Mouse (Mus musculus) stomach, postnatal 0 days (tissue): ENCODE data around the gene Clic4. TPM values are rescaled to one million over a fixed set of nuclear protein-coding genes. Genes with fewer than 3 reads are reported as not detected.
A peak's percentile ranks its signal among the peaks of the same experiment; 100 is the strongest.

Experiments
- ATAC-seq: fragments of 200-750 bp; cut with Nextera tagmentation; 2 replicates; pipeline ENCODE4 v1.8.0; 2017; ENCODE audit not compliant: low FRiP score, low TSS enrichment
- DNase-seq: peaks from one replicate; pipeline ENCODE4 v3.0.0-alpha.2; 2016; ENCODE audit warnings: low spot score
- H3K27ac ChIP-seq: fragments of 300-500 bp; sonication (generic); replicated peaks from 2 replicates; pipeline ENCODE4 v1.5.1; 2014; ENCODE audit warnings: mild to moderate bottlenecking, control low read depth
- H3K27me3 ChIP-seq: fragments of 300-500 bp; sonication (generic); 2 replicates; pipeline ENCODE4 v1.6.1; 2014; ENCODE audit warnings: low read length; ENCODE audit not compliant: control insufficient read depth, insufficient read depth
- H3K36me3 ChIP-seq: fragments of 300-500 bp; sonication (generic); 2 replicates; pipeline ENCODE4 v1.6.1; 2014; ENCODE audit warnings: low read length, mixed read lengths; ENCODE audit not compliant: control insufficient read depth, insufficient read depth
- H3K4me1 ChIP-seq: fragments of 300-500 bp; sonication (generic); replicated peaks from 2 replicates; pipeline ENCODE4 v1.6.1; 2014; ENCODE audit warnings: antibody characterized with exemption; ENCODE audit not compliant: control insufficient read depth, insufficient read depth
- H3K4me2 ChIP-seq: fragments of 300-500 bp; sonication (generic); replicated peaks from 2 replicates; pipeline ENCODE4 v1.6.1; 2014; ENCODE audit warnings: low read depth, mild to moderate bottlenecking, control low read depth, moderate library complexity
- H3K4me3 ChIP-seq: fragments of 300-500 bp; sonication (generic); 2 replicates; pipeline ENCODE4 v1.5.1; 2014; ENCODE audit warnings: low read depth, low read length, control low read depth
- H3K9ac ChIP-seq: fragments of 300-500 bp; sonication (generic); 2 replicates; pipeline ENCODE4 v1.6.1; 2014; ENCODE audit warnings: mild to moderate bottlenecking, low read length, control low read depth, mixed read lengths
- H3K9me3 ChIP-seq: fragments of 300-500 bp; sonication (generic); 2 replicates; pipeline ENCODE4 v1.6.1; 2016; ENCODE audit warnings: low read length; ENCODE audit not compliant: control insufficient read depth
- CTCF ChIP-seq: IDR thresholded peaks from 2 replicates; pipeline ENCODE4 v1.5.1; 2016; ENCODE audit warnings: antibody characterized with exemption, low read depth, mild to moderate bottlenecking, moderate library complexity
- EP300 ChIP-seq: optimal IDR thresholded peaks from 2 replicates; pipeline ENCODE3; 2016; ENCODE audit warnings: antibody characterized with exemption
- WGBS: fragments of 180-500 bp; shearing (Covaris S2); extraction: QIAGEN DNeasy Blood & Tissue Kit; methylation state at CpG from one replicate; pipeline ENCODE4 v1.1.7; 2014; 5-methylcytosine and 5-hydroxymethylcytosine counted together
- polyA plus RNA-seq: library from polyadenylated mRNA; unstranded; fragments of >200 nt; fragmentation: Nextera tagmentation; extraction: Ambion mirVana; gene quantifications from 2 replicates; pipeline ENCODE4 v1.2.1, GENCODE M21; 2015

Clic4 gene
- polyA plus RNA-seq, result 69.2 and 73.6 TPM in 2 replicates

DNA sequence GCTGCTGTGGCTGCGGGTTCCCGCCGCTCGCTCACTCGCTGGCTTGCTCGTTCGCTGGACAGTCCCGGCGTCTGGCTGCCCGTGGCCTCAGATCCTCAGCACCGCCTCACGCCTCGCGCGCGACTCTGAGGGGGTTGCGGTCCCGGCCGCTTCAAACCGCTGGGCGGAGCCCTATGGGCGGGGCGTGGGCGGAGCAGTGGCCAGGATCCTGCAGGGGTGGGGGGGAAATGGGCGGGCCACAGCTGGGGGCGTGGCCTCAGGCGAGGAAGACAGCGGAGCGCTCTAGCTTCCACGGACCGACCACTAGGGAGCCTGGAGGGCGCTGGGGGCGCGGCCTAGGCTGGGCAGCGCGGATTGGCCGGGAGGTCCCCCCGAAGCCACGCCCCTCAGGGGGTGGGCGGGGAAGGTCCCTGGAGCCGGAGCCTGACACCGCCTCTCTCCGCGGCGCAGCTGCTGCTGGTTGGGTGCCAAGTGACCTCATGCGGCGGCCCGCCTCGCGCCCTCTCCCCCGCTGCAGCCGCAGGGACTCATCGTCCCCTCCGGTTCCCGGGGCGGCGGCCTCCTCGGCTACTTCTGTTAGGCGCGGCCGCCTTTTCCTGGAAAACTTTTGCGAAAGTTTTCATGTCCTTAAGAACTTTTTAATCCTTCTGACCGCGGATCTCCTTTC, at the start of gene Clic4:
TSS of gene Clic4 (minus strand) at position 175 of the 667 bp plus-strand sequence.
- H3K9ac ChIP-seq, result peak within 1 kb of the TSS; percentile 93
- peak; percentile 69 for TF ChIP-seq EP300
- peak; percentile 62 for TF ChIP-seq CTCF
- WGBS, result under 1% methylated on average over 58 of the region's 64 CpGs
- H3K27ac ChIP-seq, result peak within 1 kb of the TSS; percentile 99
- 0 out of 2 replicates have a peak, but pooled peaks cover 2% of the 10 kb centered on the region for H3K4me1 ChIP-seq
- peak; percentile 100 for DNase-seq
- ATAC-seq, result peak; percentile 98
- peak within 1 kb of the TSS; percentile 93 for H3K4me3 ChIP-seq
- no peaks in the 10 kb centered on the region for H3K9me3 ChIP-seq
- H3K27me3 ChIP-seq, result no peaks in the 10 kb centered on the region
- no peaks in the 10 kb centered on the region for H3K36me3 ChIP-seq
- H3K4me2 ChIP-seq, result peak within 1 kb of the TSS; percentile 68

GRCm38 (mm10) chr4:135317966-135318365, 45.4 kb upstream of the Clic4 start:
- Histone ChIP-seq H3K9me3 (no peaks in the 10 kb centered on the region), H3K27ac (no peak overlapping the region), H3K9ac (no peak overlapping the region), H3K4me1 (no peaks in the 10 kb centered on the region; the same call in 1 of the 2 replicates), H3K4me3 (no peak overlapping the region), H3K4me2 (no peak overlapping the region), H3K27me3 (no peaks in the 10 kb centered on the region), H3K36me3 (peaks cover 17% of the 10 kb centered on the region)
- ATAC-seq, result peak; percentile 77
- DNase-seq, result peak; percentile 86
- WGBS, result 11% methylated on average over 2 of the region's 2 CpGs
- TF ChIP-seq CTCF (peak; percentile 97), EP300 (no peak)

GRCm38 (mm10) chr4:135317539-135317938, 44.9 kb upstream of the Clic4 start:
- ATAC-seq, result no peak
- H3K36me3 ChIP-seq, result peaks cover 15% of the 10 kb centered on the region
- no peak overlapping the region for H3K4me3 ChIP-seq
- no peaks in the 10 kb centered on the region for H3K9me3 ChIP-seq
- H3K4me2 ChIP-seq, result no peak overlapping the region
- H3K4me1 ChIP-seq, result no peaks in the 10 kb centered on the region; the same call in 1 of the 2 replicates
- WGBS, result 76% methylated on average over 4 of the region's 4 CpGs
- TF ChIP-seq EP300, result no peak
- TF ChIP-seq CTCF, result no peak
- no peak overlapping the region for H3K27ac ChIP-seq
- no peak overlapping the region for H3K9ac ChIP-seq
- no peak for DNase-seq
- H3K27me3 ChIP-seq, result no peaks in the 10 kb centered on the region

GRCm38 (mm10) chr4:135315287-135315686, 42.7 kb upstream of the Clic4 start:
- DNase-seq, result no peak
- H3K27me3 ChIP-seq, result no peaks in the 10 kb centered on the region
- no peak overlapping the region for H3K27ac ChIP-seq
- no peak overlapping the region for H3K9ac ChIP-seq
- no peaks in the 10 kb centered on the region; the same call in 1 of the 2 replicates for H3K4me1 ChIP-seq
- no peaks in the 10 kb centered on the region for H3K9me3 ChIP-seq
- no peak overlapping the region for H3K4me3 ChIP-seq
- no peak overlapping the region for H3K4me2 ChIP-seq
- ATAC-seq, result no peak
- WGBS, result 90% methylated on average over 9 of the region's 9 CpGs
- TF ChIP-seq EP300, result no peak
- TF ChIP-seq CTCF, result no peak
- peaks cover 2% of the 10 kb centered on the region; the same call in 1 of the 2 replicates for H3K36me3 ChIP-seq

GRCm38 (mm10) chr4:135314419-135314832, 41.8 kb upstream of the Clic4 start:
- ATAC-seq, result no peak
- WGBS, result 80% methylated on average over 11 of the region's 11 CpGs

GRCm38 (mm10) chr4:135313761-135314241, 41.2 kb upstream of the Clic4 start:
- no peak for DNase-seq
- no peaks in the 10 kb centered on the region; the same call in 1 of the 2 replicates for H3K36me3 ChIP-seq
- no peaks in the 10 kb centered on the region for H3K27me3 ChIP-seq
- H3K4me3 ChIP-seq, result no peak overlapping the region
- no peaks in the 10 kb centered on the region; the same call in 1 of the 2 replicates for H3K4me1 ChIP-seq
- H3K27ac ChIP-seq, result 0 out of 2 replicates have a peak overlapping the region, but pooled peaks have one; percentile 8
- peak; percentile 22 for ATAC-seq
- peak overlapping the region; percentile 23 for H3K4me2 ChIP-seq
- no peak overlapping the region for H3K9ac ChIP-seq
- no peaks in the 10 kb centered on the region for H3K9me3 ChIP-seq
- whole genome bisulfite sequencing, result 62% methylated on average over 9 of the region's 9 CpGs
- TF ChIP-seq EP300 (no peak), CTCF (no peak)

More at GRCm38 (mm10) chr4:135314419-135314832, 41.8 kb upstream of the Clic4 start:
- Histone ChIP-seq H3K36me3 (peaks cover 2% of the 10 kb centered on the region; the same call in 1 of the 2 replicates), H3K27me3 (no peaks in the 10 kb centered on the region), H3K27ac (no peak overlapping the region), H3K9ac (no peak overlapping the region), H3K4me2 (no peak overlapping the region), H3K9me3 (no peaks in the 10 kb centered on the region), H3K4me3 (no peak overlapping the region), H3K4me1 (no peaks in the 10 kb centered on the region; the same call in 1 of the 2 replicates)
- no peak for TF ChIP-seq CTCF
- no peak for DNase-seq
